Mouse (Mus musculus) liver, embryonic 14.5 days (tissue): ENCODE measurements around the gene Gm26657.

Experiments
- CTCF ChIP-seq: IDR thresholded peaks from 2 replicates; pipeline ENCODE4 v1.5.1; 2016; ENCODE audit warnings: antibody characterized with exemption, low read depth, control low read depth
- EP300 ChIP-seq: IDR thresholded peaks from 2 replicates; pipeline ENCODE4 v1.6.1; 2016; ENCODE audit warnings: antibody characterized with exemption, low read depth

GRCm38 (mm10) chr4:56740611-56741010, 741 bp downstream of the Gm26657 start:
- no peak for TF ChIP-seq EP300
- no peak for TF ChIP-seq CTCF
